Mouse (Mus musculus) mouse embryonic stem cell (cell line): ENCODE measurements around the gene Prkd2.

ENCODE experiments used
- in situ Hi-C, 2 experiments: fragments of 300-500 bp; cut with MboI; formaldehyde crosslinking; loops; 1 replicate in 1 of 2; 3 replicates in 1 of 2; pipeline ENCODE4 v1.14.3; 2019 to 2020; ENCODE audit warnings: low sequenced_read_pairs in 2 of 2, low pct_unique_long_range_greater_than_20kb in 1 of 2, mixed read lengths in 1 of 2; ENCODE audit not compliant: unreplicated experiment in 1 of 2

The Prkd2 gene

GRCm38 (mm10) chr7:16847507-16847906 is 4.8 kb downstream of the Prkd2 start:
- in situ Hi-C loops = no loop called here

- in situ Hi-C loops = no loop called here
Measured at GRCm38 (mm10) chr7:16848579-16848978, 5.9 kb downstream of the Prkd2 start.

GRCm38 (mm10) chr7:16851636-16852035 is 8.9 kb downstream of the Prkd2 start:
- in situ Hi-C loops = no loop called here

GRCm38 (mm10) chr7:16853302-16853831 is 10.7 kb downstream of the Prkd2 start:
- in situ Hi-C loops = no loop called here

GRCm38 (mm10) chr7:16858336-16858735 is 15.6 kb downstream of the Prkd2 start:
- in situ Hi-C loops = no loop called here

- in situ Hi-C loops = no loop called here
Measured at GRCm38 (mm10) chr7:16859902-16860651, 17.4 kb downstream of the Prkd2 start.

- in situ Hi-C loops = no loop called here
Measured at GRCm38 (mm10) chr7:16867488-16867887, 24.8 kb downstream of the Prkd2 start.

- in situ Hi-C loops = no loop called here
Measured at GRCm38 (mm10) chr7:16869497-16869896, 26.8 kb downstream of the Prkd2 start.

- in situ Hi-C loops = no loop called here
Measured at GRCm38 (mm10) chr7:16871600-16871999, 28.9 kb downstream of the Prkd2 start.

- in situ Hi-C loops = no loop called here
Measured at GRCm38 (mm10) chr7:16872478-16872877, 29.8 kb downstream of the Prkd2 start.

GRCm38 (mm10) chr7:16873392-16873791 is 30.7 kb downstream of the Prkd2 start:
- in situ Hi-C loops = no loop called here

GRCm38 (mm10) chr7:16874190-16874589 is 31.5 kb downstream of the Prkd2 start:
- in situ Hi-C loops = no loop called here

- in situ Hi-C loops = no loop called here
Measured at GRCm38 (mm10) chr7:16874756-16875309, 32.1 kb downstream of the Prkd2 start.

- in situ Hi-C loops = no loop called here
Measured at GRCm38 (mm10) chr7:16875310-16875325, 32.4 kb downstream of the Prkd2 start, which contains the start of gene Dact3. Dact3 (plus strand) TSS chr7:16875317.

GRCm38 (mm10) chr7:16875326-16875725 is 32.6 kb downstream of the Prkd2 start:
- in situ Hi-C loops = no loop called here

- in situ Hi-C loops = no loop called here
Measured at GRCm38 (mm10) chr7:16876006-16876405, 33.3 kb downstream of the Prkd2 start.

- in situ Hi-C loops = no loop called here
Measured at GRCm38 (mm10) chr7:16876608-16877007, 33.9 kb downstream of the Prkd2 start.

GRCm38 (mm10) chr7:16877717-16878116 is 35.0 kb downstream of the Prkd2 start:
- in situ Hi-C loops = no loop called here

GRCm38 (mm10) chr7:16879796-16880547 is 37.3 kb downstream of the Prkd2 start:
- in situ Hi-C loops = loop anchor here in 1 of 2 experiments (5.0 kb wide), 1 partner anchor 42 kb away; the partner anchor contains the start of gene Calm3

- in situ Hi-C loops = loop anchor here in 1 of 2 experiments (5.0 kb wide), 1 partner anchor 42 kb away; the partner anchor contains the start of gene Calm3
Measured at GRCm38 (mm10) chr7:16880615-16881014, 37.9 kb downstream of the Prkd2 start.
